Mouse (Mus musculus) kidney, adult 2 months (tissue): ENCODE results near the gene Gan.

Experiments
- CTCF ChIP-seq: fragments of 200-500 bp; conservative IDR thresholded peaks from 2 replicates; pipeline ENCODE4 v1.5.1; 2011; ENCODE audit warnings: low read depth, mild to moderate bottlenecking, control low read depth, low read length, moderate library complexity, mixed read lengths; ENCODE audit not compliant: insufficient read depth, insufficient read length
- POLR2A ChIP-seq: fragments of 200-500 bp; IDR thresholded peaks from one replicate; pipeline ENCODE4 v1.6.1; 2011; ENCODE audit warnings: low read depth, low read length, control low read depth

- TF ChIP-seq CTCF (no peak), POLR2A (no peak)
Measured at GRCm38 (mm10) chr8:117177236-117177635, 19.3 kb downstream of the Gan start.
